Mouse (Mus musculus): ENCODE data around the gene Usp39. TPM values are rescaled to one million over a fixed set of nuclear protein-coding genes. Genes with fewer than 3 reads are reported as not detected.

Usp39 gene
- polyA plus RNA-seq, 2 experiments, result 39.1 to 52.2 TPM

DNA sequence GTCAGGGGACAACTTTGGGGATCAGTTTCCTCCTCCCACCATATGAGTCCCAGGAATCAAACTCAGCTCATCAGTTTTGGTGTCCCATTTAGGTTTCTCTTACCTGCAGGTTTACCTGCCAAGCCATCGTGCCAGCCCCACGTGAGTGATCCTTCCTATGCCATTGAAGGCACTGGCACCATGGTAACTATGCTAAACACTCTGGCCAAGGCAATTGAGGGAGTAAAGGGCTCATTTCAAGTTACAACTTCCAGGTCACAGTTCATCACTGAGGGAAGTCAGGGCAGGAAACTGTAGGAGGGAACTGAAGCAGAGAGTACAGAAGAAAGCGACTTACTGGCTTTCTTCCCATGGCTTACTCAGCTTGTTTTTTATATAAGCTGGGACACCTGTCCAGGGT, 21.3 kb upstream of the Usp39 start:
- H3K27me3 ChIP-seq (ENCODE audit: control insufficient read depth, insufficient read depth, low read length), result no peaks in the 10 kb centered on the region
- no peak overlapping the region for H3K4me2 ChIP-seq (replicated peaks; ENCODE audit: low read depth, low read length, severe bottlenecking)
- 67% methylated on average over 3 of the region's 3 CpGs for WGBS

DNA sequence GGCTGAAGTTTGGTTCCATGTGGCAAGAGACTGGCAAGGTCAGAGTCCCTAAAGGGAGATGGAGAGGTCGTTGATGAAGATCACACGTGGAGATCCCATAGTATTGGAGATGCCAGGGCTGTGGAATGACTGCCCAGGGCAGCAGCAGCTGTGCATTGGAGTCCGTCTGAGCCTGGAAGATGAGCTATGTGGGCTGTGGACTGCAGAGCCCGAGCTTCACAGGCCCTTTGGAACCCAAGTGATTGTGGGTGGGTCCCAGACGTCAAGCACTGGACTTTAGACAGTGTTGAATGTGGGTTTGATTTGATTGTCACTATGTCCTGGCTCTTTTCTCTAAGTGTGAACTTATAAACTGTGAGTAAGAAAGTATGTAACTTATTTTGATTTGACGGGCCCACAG, 20.0 kb upstream of the Usp39 start:
- Histone ChIP-seq H3K4me3 (replicated peaks; ENCODE audit: low read length) (no peak overlapping the region), H3K4me2 (replicated peaks; ENCODE audit: low read depth, low read length, severe bottlenecking) (no peak overlapping the region), H3K4me1 (ENCODE audit: control insufficient read depth, insufficient read depth, low read length) (peaks cover 7% of the 10 kb centered on the region), H3K36me3 (ENCODE audit: control insufficient read depth, insufficient read depth, low read length) (peaks cover 6% of the 10 kb centered on the region), H3K9me3 (ENCODE audit: control insufficient read depth, low read length) (no peaks in the 10 kb centered on the region), H3K27ac (replicated peaks; ENCODE audit: low read depth, low read length) (no peak overlapping the region), H3K27me3 (ENCODE audit: control insufficient read depth, insufficient read depth, low read length) (no peaks in the 10 kb centered on the region), H3K9ac (ENCODE audit: low read depth, low read length, severe bottlenecking) (no peak overlapping the region)
- DNase-seq (ENCODE audit: low spot score) (no peak), ATAC-seq (ENCODE audit: low FRiP score, low read depth) (no peak)
- TF ChIP-seq POLR2A (IDR thresholded peaks at IDR 0.05; ENCODE audit: borderline replicate concordance, extremely low read depth, insufficient read depth, insufficient read length), result no peak
- 73% methylated on average over 6 of the region's 6 CpGs for WGBS

More for the DNA sequence above, 21.3 kb upstream of the Usp39 start:
- no peak overlapping the region for H3K9ac ChIP-seq (ENCODE audit: low read depth, low read length, severe bottlenecking)
- TF ChIP-seq POLR2A (IDR thresholded peaks at IDR 0.05; ENCODE audit: borderline replicate concordance, extremely low read depth, insufficient read depth, insufficient read length), result no peak
- ATAC-seq (ENCODE audit: low FRiP score, low read depth) (no peak), DNase-seq (ENCODE audit: low spot score) (no peak)
- no peak overlapping the region for H3K27ac ChIP-seq (replicated peaks; ENCODE audit: low read depth, low read length)
- no peaks in the 10 kb centered on the region for H3K36me3 ChIP-seq (ENCODE audit: control insufficient read depth, insufficient read depth, low read length)
- no peaks in the 10 kb centered on the region for H3K9me3 ChIP-seq (ENCODE audit: control insufficient read depth, low read length)
- no peak overlapping the region for H3K4me3 ChIP-seq (replicated peaks; ENCODE audit: low read length)
- H3K4me1 ChIP-seq (ENCODE audit: control insufficient read depth, insufficient read depth, low read length), result peaks cover 6% of the 10 kb centered on the region

DNA sequence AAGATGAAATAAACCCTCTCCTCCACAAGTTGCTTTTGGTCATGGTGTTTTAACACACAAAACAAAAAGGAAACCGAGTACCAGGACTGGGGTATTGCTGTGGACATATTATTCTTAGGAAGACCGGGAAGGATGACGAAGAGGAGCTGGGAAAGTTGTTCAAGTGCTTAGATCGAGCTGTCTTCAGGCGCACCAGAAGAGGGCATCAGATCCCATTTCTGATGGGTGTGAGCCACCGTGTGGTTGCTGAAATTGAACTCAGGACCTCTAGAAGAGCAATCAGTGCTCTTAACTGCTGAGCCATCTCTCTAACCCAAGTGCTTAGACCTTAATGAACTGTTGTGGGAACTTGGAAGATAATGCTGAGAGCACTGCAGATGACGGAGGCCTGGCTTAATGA, 19.0 kb upstream of the Usp39 start:
- Histone ChIP-seq H3K4me3 (replicated peaks; ENCODE audit: low read length) (no peak overlapping the region), H3K4me1 (ENCODE audit: control insufficient read depth, insufficient read depth, low read length) (peaks cover 7% of the 10 kb centered on the region), H3K27ac (replicated peaks; ENCODE audit: low read depth, low read length) (no peak overlapping the region), H3K4me2 (replicated peaks; ENCODE audit: low read depth, low read length, severe bottlenecking) (no peak overlapping the region), H3K9me3 (ENCODE audit: control insufficient read depth, low read length) (no peaks in the 10 kb centered on the region), H3K27me3 (ENCODE audit: control insufficient read depth, insufficient read depth, low read length) (no peaks in the 10 kb centered on the region), H3K36me3 (ENCODE audit: control insufficient read depth, insufficient read depth, low read length) (peaks cover 16% of the 10 kb centered on the region), H3K9ac (ENCODE audit: low read depth, low read length, severe bottlenecking) (no peak overlapping the region)
- DNase-seq (ENCODE audit: low spot score) (no peak), ATAC-seq (ENCODE audit: low FRiP score, low read depth) (no peak)
- WGBS, result 41% methylated on average over 7 of the region's 7 CpGs
- no peak for TF ChIP-seq POLR2A (IDR thresholded peaks at IDR 0.05; ENCODE audit: borderline replicate concordance, extremely low read depth, insufficient read depth, insufficient read length)

DNA sequence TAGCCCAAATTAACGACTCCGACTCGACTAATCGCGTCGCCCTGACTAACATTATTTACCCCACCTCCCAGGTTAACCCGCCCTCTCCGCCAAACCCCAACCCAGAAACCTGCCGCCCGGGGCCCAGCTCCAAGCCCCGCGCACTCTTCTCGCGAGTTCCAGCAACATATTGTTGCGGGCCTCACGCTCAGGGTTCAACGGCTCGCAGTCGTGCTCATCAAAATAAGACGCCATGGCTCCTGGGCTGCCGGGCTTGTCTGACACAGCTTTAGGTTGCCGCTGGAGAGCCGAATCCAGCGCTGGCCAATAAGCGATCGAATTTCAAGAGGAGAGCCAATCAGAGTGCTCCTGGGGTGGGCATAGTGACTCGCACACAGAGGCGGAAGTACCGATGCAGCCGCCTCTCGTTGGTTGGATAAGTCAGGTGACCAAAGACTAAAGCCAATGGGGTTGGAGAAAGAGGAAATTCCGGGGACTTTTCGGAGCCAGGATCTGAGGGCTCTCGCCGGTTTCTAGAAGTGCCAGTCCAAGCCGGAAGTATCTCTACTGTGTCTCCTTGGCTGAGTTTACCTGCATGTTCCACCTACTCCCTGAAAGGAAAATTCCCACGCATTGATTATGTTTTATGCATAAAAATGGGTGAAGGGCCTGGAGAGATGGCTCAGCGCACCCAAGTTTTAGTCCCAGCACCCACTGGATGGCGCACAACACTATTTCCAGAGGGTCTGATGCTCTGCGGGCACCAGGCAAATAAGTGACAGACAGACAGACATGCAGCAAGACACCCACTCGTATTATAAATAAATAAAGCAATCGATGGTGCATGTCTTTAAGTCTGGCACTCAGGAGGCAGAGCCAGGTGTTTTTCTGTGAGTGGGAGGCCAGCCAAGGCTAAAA, 17.4 kb upstream of the Usp39 start:
- H3K36me3 ChIP-seq (ENCODE audit: control insufficient read depth, insufficient read depth, low read length), result peaks cover 22% of the 10 kb centered on the region
- peak overlapping the region; percentile 79 for H3K4me2 ChIP-seq (replicated peaks; ENCODE audit: low read depth, low read length, severe bottlenecking)
- peak overlapping the region; percentile 71 for H3K9ac ChIP-seq (ENCODE audit: low read depth, low read length, severe bottlenecking)
- H3K27me3 ChIP-seq (ENCODE audit: control insufficient read depth, insufficient read depth, low read length), result no peaks in the 10 kb centered on the region
- 0 out of 2 replicates have a peak overlapping the region, but pooled peaks have one; percentile 16 for H3K27ac ChIP-seq (replicated peaks; ENCODE audit: low read depth, low read length)
- DNase-seq (ENCODE audit: low spot score) (peak; percentile 98), ATAC-seq (ENCODE audit: low FRiP score, low read depth) (peak; percentile 99)
- no peaks in the 10 kb centered on the region for H3K9me3 ChIP-seq (ENCODE audit: control insufficient read depth, low read length)
- peaks cover 7% of the 10 kb centered on the region for H3K4me1 ChIP-seq (ENCODE audit: control insufficient read depth, insufficient read depth, low read length)
- peak overlapping the region; percentile 69 for H3K4me3 ChIP-seq (replicated peaks; ENCODE audit: low read length)
- TF ChIP-seq POLR2A (IDR thresholded peaks at IDR 0.05; ENCODE audit: borderline replicate concordance, extremely low read depth, insufficient read depth, insufficient read length), result no peak
- WGBS, result under 1% methylated on average over 42 of the region's 42 CpGs

DNA sequence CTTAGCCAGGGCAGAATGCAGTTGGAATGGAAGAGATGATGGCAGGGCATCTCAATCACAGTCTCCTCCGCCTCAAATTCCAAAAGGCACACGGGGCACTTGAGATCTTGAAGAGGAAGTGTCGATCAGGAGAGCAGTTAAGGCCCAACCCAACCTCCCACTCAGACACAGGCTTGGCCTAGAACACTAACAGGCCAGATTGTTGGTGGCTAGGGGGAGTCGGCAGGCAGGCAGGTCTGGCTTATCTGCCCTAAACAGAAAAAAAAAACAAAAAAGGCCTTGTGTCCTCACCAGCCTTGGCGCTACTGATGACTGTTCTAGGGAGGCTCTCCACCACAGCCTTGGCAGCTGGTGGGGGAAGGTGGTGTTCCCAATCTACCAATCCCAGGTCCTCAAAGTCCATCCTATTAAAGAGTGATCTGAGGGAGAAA, 16.2 kb upstream of the Usp39 start:
- no peaks in the 10 kb centered on the region for H3K27me3 ChIP-seq (ENCODE audit: control insufficient read depth, insufficient read depth, low read length)
- ATAC-seq (ENCODE audit: low FRiP score, low read depth) (no peak), DNase-seq (ENCODE audit: low spot score) (no peak)
- peak overlapping the region; percentile 69 for H3K4me3 ChIP-seq (replicated peaks; ENCODE audit: low read length)
- H3K9me3 ChIP-seq (ENCODE audit: control insufficient read depth, low read length), result no peaks in the 10 kb centered on the region
- WGBS, result 77% methylated on average over 5 of the region's 5 CpGs
- peak overlapping the region; percentile 79 for H3K4me2 ChIP-seq (replicated peaks; ENCODE audit: low read depth, low read length, severe bottlenecking)
- TF ChIP-seq POLR2A (IDR thresholded peaks at IDR 0.05; ENCODE audit: borderline replicate concordance, extremely low read depth, insufficient read depth, insufficient read length), result no peak
- peaks cover 10% of the 10 kb centered on the region for H3K4me1 ChIP-seq (ENCODE audit: control insufficient read depth, insufficient read depth, low read length)
- H3K36me3 ChIP-seq (ENCODE audit: control insufficient read depth, insufficient read depth, low read length), result peaks cover 22% of the 10 kb centered on the region
- no peak overlapping the region for H3K9ac ChIP-seq (ENCODE audit: low read depth, low read length, severe bottlenecking)
- no peak overlapping the region for H3K27ac ChIP-seq (replicated peaks; ENCODE audit: low read depth, low read length)
